Mouse (Mus musculus): ENCODE results near the gene Atp6v0a1. TPM values are rescaled to one million over a fixed set of nuclear protein-coding genes. Genes with fewer than 3 reads are reported as not detected.
A peak's percentile ranks its signal among the peaks of the same experiment; 100 is the strongest.

The Atp6v0a1 gene
- polyA plus RNA-seq, 1 experiment from 2014 or later, result 143 TPM

- Histone ChIP-seq H3K4me3 (replicated peaks; ENCODE audit: low read length) (0 out of 2 replicates have a peak overlapping the region, but pooled peaks have one; percentile 8), H3K4me1 (replicated peaks; ENCODE audit: control insufficient read depth, insufficient read depth, low read length) (peaks cover 15% of the 10 kb centered on the region), H3K36me3 (replicated peaks; ENCODE audit: control insufficient read depth, insufficient read depth) (peaks cover 24% of the 10 kb centered on the region), H3K27me3 (ENCODE audit: control insufficient read depth, insufficient read depth, low read length) (no peaks in the 10 kb centered on the region), H3K27ac (no peak overlapping the region), H3K9me3 (ENCODE audit: control insufficient read depth, low read length) (no peaks in the 10 kb centered on the region), H3K9ac (no peak overlapping the region), H3K4me2 (replicated peaks) (peak overlapping the region; percentile 47)
- DNase-seq (ENCODE audit: low spot score) (peak; percentile 83), ATAC-seq (ENCODE audit: low FRiP score) (no peak)
- WGBS, result 19% methylated on average over 18 of the region's 18 CpGs
These were observed 57.5 kb downstream of the Atp6v0a1 start for GRCm38 (mm10) chr11:101066549-101067412.

DNA sequence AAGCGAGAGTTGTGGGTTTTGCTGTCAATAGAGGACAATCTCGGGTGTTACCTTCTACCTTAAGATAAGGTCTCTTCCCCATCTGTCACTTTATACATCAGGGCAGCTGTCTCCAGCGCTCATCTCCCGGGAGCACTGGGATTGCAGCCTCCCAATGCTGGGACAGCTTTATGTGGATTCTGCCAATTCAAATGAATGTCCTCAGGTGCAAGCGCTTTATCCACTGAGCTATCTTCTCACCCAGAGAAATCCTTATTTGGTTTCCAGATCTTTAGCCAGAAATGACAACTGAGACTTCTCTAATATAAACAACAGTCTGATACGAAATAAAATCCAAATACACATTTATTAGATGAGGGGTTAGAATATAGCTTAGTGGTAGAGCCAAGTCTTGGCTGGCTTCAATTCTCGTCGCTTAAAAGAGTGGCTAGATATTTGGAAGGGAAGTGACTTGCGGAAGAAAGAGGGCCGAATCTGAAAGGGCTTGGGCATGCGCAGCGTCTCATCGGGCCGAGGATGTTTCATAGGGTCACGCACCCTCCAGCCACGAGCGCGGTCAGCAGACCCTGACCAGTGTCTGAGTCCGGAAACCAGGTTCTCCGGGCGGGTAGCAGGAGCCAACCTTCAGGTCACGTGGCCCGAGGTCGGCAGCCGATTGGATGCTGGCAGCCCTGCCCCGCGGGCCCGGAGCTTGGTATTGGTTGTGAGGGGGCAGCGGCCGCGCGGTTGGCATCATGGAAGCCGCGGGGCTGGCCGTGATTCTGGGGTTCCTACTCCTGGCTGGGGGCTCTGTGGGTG is 60.3 kb downstream of the Atp6v0a1 start, which contains the start of gene Naglu:
Gene Naglu (plus strand): TSS at position 622 of the 798 bp plus-strand sequence.
- peaks cover 15% of the 10 kb centered on the region for H3K4me1 ChIP-seq (replicated peaks; ENCODE audit: control insufficient read depth, insufficient read depth, low read length)
- no peaks in the 10 kb centered on the region for H3K36me3 ChIP-seq (replicated peaks; ENCODE audit: control insufficient read depth, insufficient read depth)
- H3K4me2 ChIP-seq (replicated peaks), result peak within 1 kb of the TSS; percentile 88
- peak within 1 kb of the TSS; percentile 85 for H3K9ac ChIP-seq
- peak; percentile 88 for DNase-seq (ENCODE audit: low spot score)
- H3K27me3 ChIP-seq (ENCODE audit: control insufficient read depth, insufficient read depth, low read length), result no peaks in the 10 kb centered on the region
- WGBS, result 5% methylated on average over 35 of the region's 35 CpGs
- H3K4me3 ChIP-seq (replicated peaks; ENCODE audit: low read length), result peak within 1 kb of the TSS; percentile 74
- ATAC-seq (ENCODE audit: low FRiP score), result peak; percentile 86
- peak within 1 kb of the TSS; percentile 72 for H3K27ac ChIP-seq
- H3K9me3 ChIP-seq (ENCODE audit: control insufficient read depth, low read length), result no peaks in the 10 kb centered on the region

- peaks cover 15% of the 10 kb centered on the region for H3K4me1 ChIP-seq (replicated peaks; ENCODE audit: control insufficient read depth, insufficient read depth, low read length)
- DNase-seq (ENCODE audit: low spot score), result no peak
- H3K27me3 ChIP-seq (ENCODE audit: control insufficient read depth, insufficient read depth, low read length), result no peaks in the 10 kb centered on the region
- H3K27ac ChIP-seq, result peak overlapping the region; percentile 72
- H3K9me3 ChIP-seq (ENCODE audit: control insufficient read depth, low read length), result no peaks in the 10 kb centered on the region
- peak overlapping the region; percentile 88 for H3K4me2 ChIP-seq (replicated peaks)
- ATAC-seq (ENCODE audit: low FRiP score), result peak; percentile 61; the same call in 1 of the 2 replicates
- peak overlapping the region; percentile 74 for H3K4me3 ChIP-seq (replicated peaks; ENCODE audit: low read length)
- under 1% methylated on average over 36 of the region's 36 CpGs for WGBS
- H3K9ac ChIP-seq, result peak overlapping the region; percentile 85
- H3K36me3 ChIP-seq (replicated peaks; ENCODE audit: control insufficient read depth, insufficient read depth), result no peaks in the 10 kb centered on the region
These were observed 60.9 kb downstream of the Atp6v0a1 start for GRCm38 (mm10) chr11:101070189-101070527.

DNA sequence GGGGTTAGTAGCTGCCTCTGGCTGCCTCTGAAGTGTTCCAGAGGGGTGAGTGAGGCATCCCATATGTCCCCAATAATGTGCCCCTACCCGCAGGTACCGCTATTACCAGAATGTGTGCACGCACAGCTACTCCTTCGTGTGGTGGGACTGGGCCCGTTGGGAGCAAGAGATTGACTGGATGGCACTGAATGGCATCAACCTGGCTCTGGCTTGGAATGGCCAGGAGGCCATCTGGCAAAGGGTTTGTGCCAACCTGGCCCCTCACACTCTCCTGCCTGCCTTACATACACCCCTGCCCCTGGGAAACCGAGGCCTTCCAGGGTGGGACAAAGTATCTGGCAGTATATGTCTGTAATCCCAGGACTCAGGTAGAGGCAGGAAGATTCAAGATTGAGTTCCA is 61.7 kb downstream of the Atp6v0a1 start:
- 75% methylated on average over 6 of the region's 6 CpGs for WGBS
- H3K36me3 ChIP-seq (replicated peaks; ENCODE audit: control insufficient read depth, insufficient read depth), result no peaks in the 10 kb centered on the region
- no peak overlapping the region; the same call in 1 of the 2 replicates for H3K9ac ChIP-seq
- H3K9me3 ChIP-seq (ENCODE audit: control insufficient read depth, low read length), result no peaks in the 10 kb centered on the region
- H3K27me3 ChIP-seq (ENCODE audit: control insufficient read depth, insufficient read depth, low read length), result no peaks in the 10 kb centered on the region
- ATAC-seq (ENCODE audit: low FRiP score) (no peak), DNase-seq (ENCODE audit: low spot score) (no peak)
- no peak overlapping the region for H3K27ac ChIP-seq
- peak overlapping the region; percentile 88 for H3K4me2 ChIP-seq (replicated peaks)
- H3K4me1 ChIP-seq (replicated peaks; ENCODE audit: control insufficient read depth, insufficient read depth, low read length), result peaks cover 15% of the 10 kb centered on the region
- peak overlapping the region; percentile 74 for H3K4me3 ChIP-seq (replicated peaks; ENCODE audit: low read length)

DNA sequence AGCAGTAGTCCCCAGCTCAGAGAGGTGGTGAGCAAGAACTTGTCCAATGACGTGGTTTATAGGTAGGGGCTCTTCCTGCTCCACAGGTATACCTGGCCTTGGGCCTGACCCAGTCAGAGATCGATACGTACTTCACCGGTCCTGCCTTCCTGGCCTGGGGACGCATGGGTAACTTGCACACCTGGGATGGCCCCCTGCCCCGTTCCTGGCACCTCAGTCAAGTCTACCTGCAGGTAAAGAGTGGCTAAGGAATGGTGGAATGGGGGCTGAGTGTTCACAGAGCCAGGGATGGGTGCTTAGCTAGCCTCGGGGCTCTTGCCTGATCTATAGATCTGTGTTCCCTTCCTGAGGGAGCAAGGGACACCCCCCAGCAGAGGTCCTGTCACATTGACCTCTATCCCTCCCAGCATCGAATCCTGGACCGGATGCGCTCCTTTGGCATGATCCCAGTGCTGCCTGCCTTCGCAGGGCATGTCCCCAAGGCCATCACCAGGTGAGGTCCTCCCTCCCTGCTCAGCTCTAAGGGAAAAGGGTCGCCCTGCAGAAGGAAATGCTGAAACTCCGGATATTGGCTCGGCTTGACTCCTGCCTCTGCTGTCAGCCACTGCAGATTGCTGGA is 62.7 kb downstream of the Atp6v0a1 start:
- Histone ChIP-seq H3K36me3 (replicated peaks; ENCODE audit: control insufficient read depth, insufficient read depth) (0 out of 2 replicates have a peak, but pooled peaks cover 3% of the 10 kb centered on the region), H3K9ac (no peak overlapping the region), H3K27me3 (ENCODE audit: control insufficient read depth, insufficient read depth, low read length) (peaks cover 2% of the 10 kb centered on the region; the same call in 1 of the 2 replicates), H3K27ac (no peak overlapping the region), H3K9me3 (ENCODE audit: control insufficient read depth, low read length) (no peaks in the 10 kb centered on the region), H3K4me1 (replicated peaks; ENCODE audit: control insufficient read depth, insufficient read depth, low read length) (peaks cover 15% of the 10 kb centered on the region), H3K4me2 (replicated peaks) (no peak overlapping the region), H3K4me3 (replicated peaks; ENCODE audit: low read length) (no peak overlapping the region)
- WGBS, result 79% methylated on average over 14 of the region's 14 CpGs
- no peak for DNase-seq (ENCODE audit: low spot score)
- no peak for ATAC-seq (ENCODE audit: low FRiP score)

- H3K9ac ChIP-seq, result no peak within 1 kb of the TSS
- WGBS, result 71% methylated on average over 9 of the region's 9 CpGs
- H3K4me2 ChIP-seq (replicated peaks), result no peak within 1 kb of the TSS
- peaks cover 9% of the 10 kb centered on the region for H3K4me1 ChIP-seq (replicated peaks; ENCODE audit: control insufficient read depth, insufficient read depth, low read length)
- no peak within 1 kb of the TSS for H3K27ac ChIP-seq
- H3K36me3 ChIP-seq (replicated peaks; ENCODE audit: control insufficient read depth, insufficient read depth), result peaks cover 6% of the 10 kb centered on the region; the same call in 1 of the 2 replicates
- H3K9me3 ChIP-seq (ENCODE audit: control insufficient read depth, low read length), result no peaks in the 10 kb centered on the region
- peaks cover 47% of the 10 kb centered on the region for H3K27me3 ChIP-seq (ENCODE audit: control insufficient read depth, insufficient read depth, low read length)
- ATAC-seq (ENCODE audit: low FRiP score), result no peak
- no peak within 1 kb of the TSS for H3K4me3 ChIP-seq (replicated peaks; ENCODE audit: low read length)
- no peak for DNase-seq (ENCODE audit: low spot score)
These were observed 68.9 kb downstream of the Atp6v0a1 start, which contains the start of gene Hsd17b1 for GRCm38 (mm10) chr11:101078121-101078520. Gene Hsd17b1 (plus strand): TSS chr11:101078411.

DNA sequence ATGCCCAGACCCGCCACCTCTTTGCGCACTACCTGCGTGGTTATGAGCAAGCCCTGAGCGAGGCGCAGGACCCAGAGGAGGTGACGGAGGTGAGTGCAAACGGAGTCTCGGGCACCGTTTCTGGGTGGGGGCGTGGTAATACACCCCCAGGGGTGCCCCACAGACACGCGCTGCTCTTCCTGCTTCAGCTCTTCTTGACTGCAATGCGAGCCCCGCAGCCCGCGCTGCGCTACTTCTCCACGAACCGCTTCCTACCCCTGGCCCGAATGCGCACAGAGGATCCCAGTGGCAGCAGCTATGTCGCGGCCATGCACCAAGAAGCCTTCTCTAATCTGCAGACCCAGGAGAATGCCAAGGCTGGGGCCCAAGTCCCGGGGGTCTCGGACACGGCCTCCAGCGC is 70.5 kb downstream of the Atp6v0a1 start:
- 2% methylated on average over 27 of the region's 27 CpGs for WGBS
- Histone ChIP-seq H3K27me3 (ENCODE audit: control insufficient read depth, insufficient read depth, low read length) (peaks cover 47% of the 10 kb centered on the region), H3K9ac (no peak overlapping the region), H3K4me3 (replicated peaks; ENCODE audit: low read length) (no peak overlapping the region), H3K4me1 (replicated peaks; ENCODE audit: control insufficient read depth, insufficient read depth, low read length) (peaks cover 16% of the 10 kb centered on the region), H3K9me3 (ENCODE audit: control insufficient read depth, low read length) (no peaks in the 10 kb centered on the region), H3K36me3 (replicated peaks; ENCODE audit: control insufficient read depth, insufficient read depth) (peaks cover 6% of the 10 kb centered on the region), H3K27ac (no peak overlapping the region), H3K4me2 (replicated peaks) (no peak overlapping the region)
- ATAC-seq (ENCODE audit: low FRiP score) (no peak), DNase-seq (ENCODE audit: low spot score) (no peak)

GRCm38 (mm10) chr11:101080421-101080820 is 71.2 kb downstream of the Atp6v0a1 start:
- peaks cover 47% of the 10 kb centered on the region for H3K27me3 ChIP-seq (ENCODE audit: control insufficient read depth, insufficient read depth, low read length)

More at GRCm38 (mm10) chr11:101080421-101080820, 71.2 kb downstream of the Atp6v0a1 start:
- no peak overlapping the region for H3K9ac ChIP-seq
- no peak overlapping the region for H3K4me3 ChIP-seq (replicated peaks; ENCODE audit: low read length)
- no peak overlapping the region for H3K27ac ChIP-seq
- ATAC-seq (ENCODE audit: low FRiP score) (no peak), DNase-seq (ENCODE audit: low spot score) (no peak)
- no peaks in the 10 kb centered on the region for H3K9me3 ChIP-seq (ENCODE audit: control insufficient read depth, low read length)
- peaks cover 9% of the 10 kb centered on the region for H3K36me3 ChIP-seq (replicated peaks; ENCODE audit: control insufficient read depth, insufficient read depth)
- peaks cover 16% of the 10 kb centered on the region for H3K4me1 ChIP-seq (replicated peaks; ENCODE audit: control insufficient read depth, insufficient read depth, low read length)
- no peak overlapping the region for H3K4me2 ChIP-seq (replicated peaks)
- WGBS, result 74% methylated on average over 5 of the region's 5 CpGs

Measured in hindbrain, embryonic 14.5 days (tissue).